Mouse (Mus musculus) kidney, postnatal 0 days (tissue): ENCODE results near the gene Shtn1. TPM values are rescaled to one million over a fixed set of nuclear protein-coding genes. Genes with fewer than 3 reads are reported as not detected.

Experiments used
- ATAC-seq: fragments of 200-750 bp; cut with Nextera tagmentation; replicated peaks from 2 replicates; pipeline ENCODE4 v1.8.0; 2017; ENCODE audit warnings: low read depth, moderate number of reproducible peaks, moderate TSS enrichment, moderate library complexity; ENCODE audit not compliant: low FRiP score
- DNase-seq: peaks from one replicate; pipeline ENCODE4 v3.0.0-alpha.2; 2016; ENCODE audit warnings: low spot score
- H3K27ac ChIP-seq: fragments of 300-500 bp; sonication (generic); 2 replicates; pipeline ENCODE4 v1.5.1; 2014; ENCODE audit warnings: mild to moderate bottlenecking
- H3K27me3 ChIP-seq: fragments of 300-500 bp; sonication (generic); 2 replicates; pipeline ENCODE4 v1.6.1; 2014; ENCODE audit warnings: low read length, mixed read lengths; ENCODE audit not compliant: insufficient read depth
- H3K36me3 ChIP-seq: fragments of 300-500 bp; sonication (generic); 2 replicates; pipeline ENCODE4 v1.6.1; 2014; ENCODE audit warnings: low read length, mixed read lengths; ENCODE audit not compliant: insufficient read depth
- H3K4me1 ChIP-seq: fragments of 300-500 bp; sonication (generic); replicated peaks from 2 replicates; pipeline ENCODE4 v1.6.1; 2014; ENCODE audit warnings: antibody characterized with exemption, low read length, mixed read lengths; ENCODE audit not compliant: insufficient read depth
- H3K4me2 ChIP-seq: fragments of 300-500 bp; sonication (generic); 2 replicates; pipeline ENCODE4 v1.6.1; 2014; ENCODE audit warnings: mild to moderate bottlenecking, low read length, moderate library complexity, mixed read lengths
- H3K4me3 ChIP-seq: fragments of 300-500 bp; sonication (generic); replicated peaks from 2 replicates; pipeline ENCODE4 v1.5.1; 2014; ENCODE audit warnings: low read depth, low read length
- H3K9ac ChIP-seq: fragments of 300-500 bp; sonication (generic); 2 replicates; pipeline ENCODE4 v1.6.1; 2014; ENCODE audit warnings: low read depth, low read length
- H3K9me3 ChIP-seq: fragments of 300-500 bp; sonication (generic); replicated peaks from 2 replicates; pipeline ENCODE4 v1.6.1; 2016; ENCODE audit warnings: low read length, inconsistent platforms, mixed read lengths
- CTCF ChIP-seq: IDR thresholded peaks from 2 replicates; pipeline ENCODE4 v1.5.1; 2016; ENCODE audit warnings: antibody characterized with exemption, low read depth, mild to moderate bottlenecking, moderate library complexity
- WGBS: fragments of 180-500 bp; shearing (Covaris S2); extraction: QIAGEN DNeasy Blood & Tissue Kit; methylation state at CpG from one replicate; pipeline ENCODE4 v1.1.7; 2014; 5-methylcytosine and 5-hydroxymethylcytosine counted together
- polyA plus RNA-seq: library from polyadenylated mRNA; unstranded; fragments of >200 nt; fragmentation: Nextera tagmentation; extraction: Ambion mirVana; gene quantifications from 2 replicates; pipeline ENCODE4 v1.2.1, GENCODE M21; 2015

Shtn1 gene
- polyA plus RNA-seq, 1 experiment from 2014 or later, result 3.4 TPM

- H3K36me3 ChIP-seq, result no peaks in the 10 kb centered on the region
- H3K27me3 ChIP-seq, result no peaks in the 10 kb centered on the region
- H3K27ac ChIP-seq, result no peak overlapping the region
- H3K9ac ChIP-seq, result no peak overlapping the region
- DNase-seq, result no peak
- no peak for TF ChIP-seq CTCF
- no peak overlapping the region for H3K4me2 ChIP-seq
- no peaks in the 10 kb centered on the region for H3K4me1 ChIP-seq
- no peak for ATAC-seq
- 85% methylated on average over 5 of the region's 5 CpGs for WGBS
- no peaks in the 10 kb centered on the region for H3K9me3 ChIP-seq
- no peak overlapping the region for H3K4me3 ChIP-seq
These were observed 28.4 kb downstream of the Shtn1 start for GRCm38 (mm10) chr19:59047511-59047910.

DNA sequence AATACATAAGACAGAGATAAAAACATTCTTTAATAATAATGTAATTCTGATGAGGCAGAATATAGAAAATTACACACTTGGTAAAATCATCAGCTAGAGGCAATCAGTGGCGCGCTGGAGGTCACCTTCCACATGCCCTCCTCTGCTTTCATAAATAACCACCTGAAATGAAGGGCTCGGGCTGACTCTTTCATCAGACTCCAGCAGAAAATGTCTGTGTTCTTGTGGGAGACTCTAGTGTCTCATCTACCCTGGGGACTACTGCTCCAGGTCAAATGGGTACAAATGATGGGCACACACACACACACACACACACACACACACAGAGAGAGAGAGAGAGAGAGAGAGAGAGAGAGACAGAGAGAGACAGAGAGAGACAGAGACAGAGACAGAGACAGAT is 34.8 kb downstream of the Shtn1 start:
- 81% methylated on average over 3 of the region's 3 CpGs for WGBS
- no peak for ATAC-seq

GRCm38 (mm10) chr19:59038793-59039192 is 37.1 kb downstream of the Shtn1 start:
- H3K4me1 ChIP-seq, result no peaks in the 10 kb centered on the region

More for the DNA sequence above, 34.8 kb downstream of the Shtn1 start:
- DNase-seq, result no peak
- no peak overlapping the region for H3K4me3 ChIP-seq
- no peak overlapping the region for H3K4me2 ChIP-seq
- H3K9me3 ChIP-seq, result no peaks in the 10 kb centered on the region
- no peaks in the 10 kb centered on the region for H3K4me1 ChIP-seq
- no peaks in the 10 kb centered on the region for H3K27me3 ChIP-seq
- no peaks in the 10 kb centered on the region for H3K36me3 ChIP-seq
- no peak overlapping the region for H3K27ac ChIP-seq
- no peak overlapping the region for H3K9ac ChIP-seq
- TF ChIP-seq CTCF, result no peak

GRCm38 (mm10) chr19:59036811-59037210 is 39.1 kb downstream of the Shtn1 start:
- H3K27ac ChIP-seq, result no peak overlapping the region
- no peak overlapping the region for H3K9ac ChIP-seq
- WGBS, result 62% methylated on average over 3 of the region's 3 CpGs
- H3K36me3 ChIP-seq, result no peaks in the 10 kb centered on the region
- no peak overlapping the region for H3K4me2 ChIP-seq
- ATAC-seq (no peak), DNase-seq (no peak)
- H3K4me1 ChIP-seq, result no peaks in the 10 kb centered on the region
- no peak overlapping the region for H3K4me3 ChIP-seq
- H3K9me3 ChIP-seq, result no peaks in the 10 kb centered on the region
- no peaks in the 10 kb centered on the region for H3K27me3 ChIP-seq
- TF ChIP-seq CTCF, result no peak

More at GRCm38 (mm10) chr19:59038793-59039192, 37.1 kb downstream of the Shtn1 start:
- 80% methylated on average over 4 of the region's 4 CpGs for WGBS
- DNase-seq (no peak), ATAC-seq (no peak)
- Histone ChIP-seq H3K4me3 (no peak overlapping the region), H3K4me2 (no peak overlapping the region), H3K27ac (no peak overlapping the region), H3K27me3 (no peaks in the 10 kb centered on the region), H3K9me3 (no peaks in the 10 kb centered on the region), H3K36me3 (no peaks in the 10 kb centered on the region), H3K9ac (no peak overlapping the region)
- no peak for TF ChIP-seq CTCF

DNA sequence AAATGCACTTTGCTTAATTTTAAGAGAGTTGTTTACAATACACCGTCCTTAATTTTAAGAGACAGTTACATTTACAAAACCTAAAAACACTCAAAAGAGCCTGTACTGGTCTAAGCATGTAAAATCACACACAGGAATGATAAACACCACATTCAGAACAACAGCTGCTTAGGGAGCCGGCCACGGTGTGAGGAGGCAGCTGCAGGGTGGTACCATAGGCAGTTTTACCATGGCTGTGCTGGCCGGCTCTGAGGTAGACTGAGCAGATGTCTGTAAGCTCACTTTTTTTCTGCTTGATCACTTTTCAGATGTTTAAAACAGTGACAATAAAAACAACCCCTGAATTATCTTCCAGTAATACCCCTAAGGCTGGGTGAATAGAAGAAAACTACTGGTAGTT is 42.7 kb downstream of the Shtn1 start:
- WGBS, result 69% methylated on average over 4 of the region's 4 CpGs
- H3K36me3 ChIP-seq, result no peaks in the 10 kb centered on the region
- no peaks in the 10 kb centered on the region for H3K27me3 ChIP-seq
- TF ChIP-seq CTCF, result no peak
- no peaks in the 10 kb centered on the region for H3K4me1 ChIP-seq
- H3K9me3 ChIP-seq, result no peaks in the 10 kb centered on the region
- no peak overlapping the region for H3K9ac ChIP-seq
- H3K27ac ChIP-seq, result no peak overlapping the region
- no peak overlapping the region for H3K4me3 ChIP-seq
- no peak overlapping the region for H3K4me2 ChIP-seq
- no peak for DNase-seq
- ATAC-seq, result no peak

GRCm38 (mm10) chr19:59030221-59030620 is 45.7 kb downstream of the Shtn1 start:
- no peaks in the 10 kb centered on the region for H3K9me3 ChIP-seq
- no peaks in the 10 kb centered on the region for H3K27me3 ChIP-seq
- WGBS, result 64% methylated on average over 1 of the region's 1 CpGs
- H3K4me3 ChIP-seq, result no peak overlapping the region
- no peaks in the 10 kb centered on the region for H3K4me1 ChIP-seq
- no peak for TF ChIP-seq CTCF
- H3K9ac ChIP-seq, result no peak overlapping the region
- ATAC-seq (no peak), DNase-seq (no peak)
- H3K4me2 ChIP-seq, result no peak overlapping the region
- H3K36me3 ChIP-seq, result no peaks in the 10 kb centered on the region
- H3K27ac ChIP-seq, result no peak overlapping the region

- Histone ChIP-seq H3K36me3 (no peaks in the 10 kb centered on the region), H3K4me1 (no peaks in the 10 kb centered on the region), H3K27me3 (no peaks in the 10 kb centered on the region), H3K9ac (no peak overlapping the region), H3K4me2 (no peak overlapping the region), H3K4me3 (no peak overlapping the region), H3K9me3 (no peaks in the 10 kb centered on the region), H3K27ac (no peak overlapping the region)
- ATAC-seq (no peak), DNase-seq (no peak)
- WGBS, result 51% methylated on average over 9 of the region's 9 CpGs
- TF ChIP-seq CTCF, result no peak
These were observed 46.9 kb downstream of the Shtn1 start for GRCm38 (mm10) chr19:59029011-59029410.
